Mouse (Mus musculus): ENCODE measurements at regions not wholly inside any gene's neighbourhood (a gene's known extent, or its start where the extent isn't known, plus 50 kb on each side); places are given as distances from the start of the nearest gene placed in this dataset.
"Not testable (repeated sequence)": the region's sequence is repeated elsewhere in the genome, so short reads cannot be mapped to it uniquely, and the experiment has no call there.

DNA sequence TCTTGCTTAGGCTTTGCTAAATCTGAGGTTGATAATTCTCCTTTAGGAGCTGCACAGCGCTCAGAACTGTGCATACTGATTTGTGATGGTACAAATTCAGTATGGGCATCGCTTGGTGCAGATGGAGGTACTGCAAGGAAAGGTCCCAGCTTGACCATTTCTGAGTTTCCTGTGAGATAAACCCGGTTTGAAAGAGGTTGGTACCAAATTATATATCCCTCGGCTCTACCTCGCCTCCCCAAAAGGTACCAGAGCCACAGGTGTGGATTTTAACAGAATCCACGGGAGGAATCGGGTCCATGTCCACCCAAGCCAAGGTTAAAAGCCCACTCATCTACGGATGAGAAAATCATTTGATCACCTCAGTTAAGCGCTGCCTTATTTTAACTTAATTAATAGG is 172.5 kb upstream of the Zfp808 start:
- DNase-seq: not testable (repeated sequence)

DNA sequence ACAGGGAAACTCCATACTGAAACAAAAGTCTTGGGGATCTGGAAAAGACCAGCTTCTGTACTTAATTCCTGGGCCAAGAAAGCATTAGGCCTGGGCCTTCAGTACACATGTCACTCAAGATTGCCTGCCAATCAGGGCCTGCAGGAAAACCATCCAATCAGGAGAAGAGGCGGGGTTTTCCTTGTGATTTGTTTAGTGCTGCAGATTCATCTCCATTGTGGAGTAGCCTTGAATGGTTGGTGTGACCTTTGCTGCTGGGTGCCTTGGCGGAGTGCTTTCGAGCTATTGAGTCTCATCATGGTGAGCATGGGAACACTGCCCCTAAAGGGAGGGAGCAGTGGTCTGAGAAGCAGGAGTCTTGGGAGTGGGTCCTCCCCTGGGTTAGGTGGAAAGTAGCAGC is 150.8 kb upstream of the Zfp808 start:
- DNase-seq: not testable (repeated sequence)

DNA sequence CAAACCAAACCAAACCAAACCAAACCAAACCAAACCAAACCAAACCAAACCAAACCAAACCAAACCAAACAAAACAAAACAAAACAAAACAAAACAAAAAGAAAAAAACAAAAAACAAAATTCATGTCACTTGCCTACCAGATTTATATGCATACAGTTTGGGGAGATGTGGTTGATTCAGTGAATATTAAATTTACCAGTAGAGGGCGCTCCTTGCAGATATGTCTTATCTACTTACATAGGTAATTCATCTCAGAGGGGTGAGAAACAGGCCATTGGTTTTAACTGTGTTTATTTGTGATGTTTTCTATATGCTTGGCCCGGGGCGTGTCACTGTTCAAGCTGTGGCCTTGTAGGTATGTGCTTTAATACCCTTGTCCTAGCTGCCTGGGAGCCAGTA is 133.2 kb upstream of the Zfp808 start:
- DNase-seq: not testable (repeated sequence)

DNA sequence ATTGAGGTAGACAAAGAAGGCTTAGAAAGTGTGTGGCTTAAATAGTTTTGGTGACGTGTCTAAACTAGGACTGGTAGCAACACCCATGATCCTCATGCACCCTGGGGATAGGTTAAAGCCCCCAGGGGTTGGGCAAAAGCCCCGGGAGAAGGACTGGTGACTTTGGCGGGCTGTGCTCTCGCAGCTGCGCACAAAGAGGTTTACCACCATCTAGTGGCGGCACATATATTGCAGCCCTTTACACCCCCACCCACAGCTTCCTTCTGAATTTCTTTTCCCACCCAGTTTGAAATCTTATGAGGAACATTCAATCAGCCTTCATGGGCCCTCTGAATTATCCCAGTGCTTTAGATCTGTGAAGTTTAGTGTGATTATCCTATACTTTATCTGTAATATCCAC is 130.9 kb upstream of the Zfp808 start:
- peak; percentile 26 for DNase-seq

- peak; percentile 34 for DNase-seq
Measured at GRCm38 (mm10) chr13:62007321-62007720, 122.4 kb upstream of the Zfp808 start.

- peak; percentile 65 for DNase-seq
Measured at GRCm38 (mm10) chr13:62015424-62016167, 114.1 kb upstream of the Zfp808 start.

- not testable (repeated sequence) for DNase-seq
Measured at GRCm38 (mm10) chr13:62016168-62016502, 113.6 kb upstream of the Zfp808 start.

DNA sequence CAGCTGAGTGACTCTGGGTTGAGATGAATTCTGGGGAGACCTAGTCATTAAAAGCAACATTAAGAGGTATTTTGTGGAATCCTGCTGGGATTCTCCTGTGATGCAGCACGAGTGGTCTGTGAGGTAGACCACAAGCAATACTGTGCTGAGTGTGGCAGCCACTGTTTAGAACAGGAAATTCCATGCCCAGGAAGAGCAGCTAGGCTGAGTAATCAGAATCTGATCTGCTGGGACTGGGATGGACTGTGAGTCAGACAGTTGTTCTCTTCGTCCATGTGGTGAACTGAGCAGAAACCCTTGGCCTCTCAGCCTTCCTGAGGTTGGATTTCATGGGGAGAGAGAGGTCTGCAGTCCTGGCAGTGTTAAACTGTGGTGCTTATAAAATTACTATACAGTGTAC is 92.0 kb upstream of the Zfp808 start:
- not testable (repeated sequence) for DNase-seq

- DNase-seq: not testable (repeated sequence)
Measured at GRCm38 (mm10) chr13:62077951-62078671, 51.6 kb upstream of the Zfp808 start.

DNA sequence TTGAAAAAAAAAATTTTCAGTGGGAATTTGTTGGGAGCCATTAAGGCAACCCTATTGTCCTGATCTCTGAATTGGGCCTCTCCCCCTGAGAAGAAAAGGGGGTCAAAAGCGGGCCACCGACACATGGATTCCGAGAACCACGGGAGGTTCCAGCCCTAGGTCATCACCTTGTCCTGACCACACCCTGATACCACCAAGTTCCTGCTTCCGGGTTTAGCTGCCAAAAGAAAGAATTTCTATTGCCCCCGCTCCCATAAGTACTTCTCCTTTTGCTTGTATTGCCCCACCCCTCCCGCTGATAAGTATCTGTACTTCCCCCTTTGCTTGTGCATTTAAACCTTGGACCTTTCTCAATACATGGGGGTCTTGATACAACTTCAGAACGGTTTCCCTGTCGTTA is 50.8 kb upstream of the Zfp808 start:
- DNase-seq: not testable (repeated sequence)

Small RNAs in the stretch of these regions (microRNA-seq; reads per million reads assigned to microRNA genes)
- 0 reads per million in 2 experiments for gene Gm25649
